Mouse (Mus musculus) ES-E14 (cell line): ENCODE results near the gene Rsph10b. TPM values are rescaled to one million over a fixed set of nuclear protein-coding genes. Genes with fewer than 3 reads are reported as not detected.

Experiments
- DNase-seq: peaks from one replicate; pipeline ENCODE4 v3.0.0-alpha.2; 2013; ENCODE audit warnings: low read depth, low spot score
- H3K27ac ChIP-seq: 2 replicates; pipeline ENCODE4 v1.5.1; 2012; ENCODE audit warnings: low read depth, mild to moderate bottlenecking, low read length, moderate library complexity, mixed read lengths; ENCODE audit not compliant: poor library complexity, insufficient read depth, severe bottlenecking
- H3K36me3 ChIP-seq: 2 replicates; pipeline ENCODE4 v1.6.1; 2012; ENCODE audit warnings: mild to moderate bottlenecking, low read length, moderate library complexity, mixed read lengths; ENCODE audit not compliant: control insufficient read depth, poor library complexity, insufficient read depth, severe bottlenecking
- H3K4me1 ChIP-seq, 2 experiments: fragments of 150-350 bp in 1 of 2; sonication (generic) in 1 of 2; 2 replicates each; pipeline ENCODE4 v1.6.1; 2012; ENCODE audit warnings: low read length in 2 of 2, mild to moderate bottlenecking in 1 of 2, mixed read lengths in 1 of 2; ENCODE audit not compliant: control insufficient read depth in 2 of 2, insufficient read depth in 2 of 2, poor library complexity in 1 of 2
- H3K4me3 ChIP-seq, 2 experiments: fragments of 150-350 bp in 1 of 2; sonication (generic) in 1 of 2; 2 replicates each; pipeline ENCODE4 v1.5.1; 2012; ENCODE audit warnings: low read length in 2 of 2, low read depth in 1 of 2, mild to moderate bottlenecking in 1 of 2, mixed read lengths in 1 of 2; ENCODE audit not compliant: insufficient read depth in 1 of 2, poor library complexity in 1 of 2, severe bottlenecking in 1 of 2
- H3K9ac ChIP-seq: 2 replicates; pipeline ENCODE4 v1.6.1; 2012; ENCODE audit warnings: low read depth, mild to moderate bottlenecking, low read length, mixed read lengths; ENCODE audit not compliant: poor library complexity, insufficient read depth, severe bottlenecking
- H3K9me3 ChIP-seq: fragments of 150-350 bp; sonication (generic); 2 replicates; pipeline ENCODE4 v1.6.1; 2012; ENCODE audit warnings: low read depth, mild to moderate bottlenecking, low read length; ENCODE audit not compliant: control insufficient read depth, insufficient read depth
- CHD2 ChIP-seq: IDR thresholded peaks from 2 replicates; pipeline ENCODE4 v1.6.1; 2014; ENCODE audit warnings: mild to moderate bottlenecking, low read depth, low read length, inconsistent platforms
- HCFC1 ChIP-seq: IDR thresholded peaks from 2 replicates; pipeline ENCODE4 v1.6.1; 2012; ENCODE audit warnings: low read length, inconsistent platforms, borderline replicate concordance; ENCODE audit not compliant: insufficient read depth
- MAFK ChIP-seq: IDR thresholded peaks from 2 replicates; pipeline ENCODE4 v1.6.1; 2014; ENCODE audit warnings: mild to moderate bottlenecking, low read depth, low read length, inconsistent platforms; ENCODE audit not compliant: insufficient read depth
- ZC3H11A ChIP-seq: IDR thresholded peaks from 2 replicates; pipeline ENCODE4 v1.6.1; 2012; ENCODE audit warnings: low read depth, mild to moderate bottlenecking, inconsistent platforms, low read length, borderline replicate concordance
- ZNF384 ChIP-seq: IDR thresholded peaks from 2 replicates; pipeline ENCODE4 v1.6.1; 2012; ENCODE audit warnings: low read depth, low read length, inconsistent platforms
- in situ Hi-C, 2 experiments: fragments of 600-800 bp; cut with MboI; formaldehyde crosslinking; loops; one replicate each; pipeline ENCODE4 v1.15.1; 2025; ENCODE audit warnings: low sequenced_read_pairs in 2 of 2, inconsistent platforms in 1 of 2; ENCODE audit not compliant: unreplicated experiment in 2 of 2
- total RNA-seq: library from RNA; depleted of rRNA; stranded (reverse); fragments of 300-350 nt; gene quantifications from 2 replicates; pipeline ENCODE4 v1.2.3, GENCODE M21; 2012

Gene Rsph10b
- total RNA-seq, 1 experiment = 0.13 TPM

GRCm38 (mm10) chr5:143918120-143918519 lies 14.7 kb upstream of the Rsph10b start:
- no peaks in the 10 kb centered on the region for H3K9me3 ChIP-seq

GRCm38 (mm10) chr5:143924781-143925452 lies 7.9 kb upstream of the Rsph10b start:
- Histone ChIP-seq H3K27ac (no peak overlapping the region), H3K9ac (no peak overlapping the region), H3K4me3 (no peak overlapping the region), H3K4me1 (no peaks in the 10 kb centered on the region), H3K36me3 (peaks cover 40% of the 10 kb centered on the region), H3K9me3 (no peaks in the 10 kb centered on the region)
- TF ChIP-seq ZNF384 (no peak), MAFK (no peak), CHD2 (no peak), ZC3H11A (no peak), HCFC1 (no peak)
- in situ Hi-C loops = no loop called here
- no peak for DNase-seq

More at GRCm38 (mm10) chr5:143918120-143918519, 14.7 kb upstream of the Rsph10b start:
- no peak for TF ChIP-seq MAFK
- Histone ChIP-seq H3K27ac (no peak overlapping the region), H3K4me1 (no peaks in the 10 kb centered on the region), H3K4me3 (no peak overlapping the region), H3K36me3 (peaks cover 30% of the 10 kb centered on the region), H3K9ac (no peak overlapping the region)
- no peak for DNase-seq
- in situ Hi-C loops = no loop called here

- no peak for TF ChIP-seq ZC3H11A
- no peak for TF ChIP-seq CHD2
- no peak for TF ChIP-seq MAFK
- no peak for TF ChIP-seq ZNF384
- no peak for TF ChIP-seq HCFC1
- no peak within 1 kb of the TSS for H3K27ac ChIP-seq
- no peak for DNase-seq
- H3K4me1 ChIP-seq = no peaks in the 10 kb centered on the region
- no peaks in the 10 kb centered on the region for H3K9me3 ChIP-seq
- peaks cover 39% of the 10 kb centered on the region for H3K36me3 ChIP-seq
- no peak within 1 kb of the TSS for H3K4me3 ChIP-seq
- H3K9ac ChIP-seq = no peak within 1 kb of the TSS
- in situ Hi-C loops = no loop called here
Observed at GRCm38 (mm10) chr5:143927875-143928274, 5.0 kb upstream of the Rsph10b start, which contains the start of gene Gm42421. Gene Gm42421, plus strand, starts transcription at chr5:143928175.

- DNase-seq = no peak
- H3K27ac ChIP-seq = no peak overlapping the region
- H3K4me3 ChIP-seq = no peak overlapping the region
- no peak overlapping the region for H3K9ac ChIP-seq
- no peak for TF ChIP-seq ZNF384
- TF ChIP-seq CHD2 = no peak
- no peak for TF ChIP-seq ZC3H11A
- no peak for TF ChIP-seq HCFC1
- TF ChIP-seq MAFK = no peak
- peaks cover 35% of the 10 kb centered on the region for H3K36me3 ChIP-seq
- peaks cover 0 to 3% of the 10 kb centered on the region in 2 experiments; a peak in 1 of 4 replicates for H3K4me1 ChIP-seq
- no peaks in the 10 kb centered on the region for H3K9me3 ChIP-seq
- in situ Hi-C loops = no loop called here
Observed at GRCm38 (mm10) chr5:143929291-143929690, 3.5 kb upstream of the Rsph10b start.

GRCm38 (mm10) chr5:143930656-143931055 lies 2.2 kb upstream of the Rsph10b start:
- Histone ChIP-seq H3K4me3 (no peak overlapping the region), H3K27ac (no peak overlapping the region), H3K36me3 (peaks cover 26% of the 10 kb centered on the region), H3K9ac (no peak overlapping the region), H3K4me1 (peaks cover 0 to 3% of the 10 kb centered on the region in 2 experiments; a peak in 1 of 4 replicates), H3K9me3 (no peaks in the 10 kb centered on the region)
- no peak for DNase-seq
- in situ Hi-C loops = no loop called here
- TF ChIP-seq ZNF384 (no peak), HCFC1 (no peak), MAFK (no peak), CHD2 (no peak), ZC3H11A (no peak)
